Mouse (Mus musculus) MEL (cell line): ENCODE measurements at regions not wholly inside any gene's neighbourhood (a gene's known extent, or its start where the extent isn't known, plus 50 kb on each side); places are given as distances from the start of the nearest gene placed in this dataset.

Experiments used
- DNase-seq: peaks from one replicate; pipeline ENCODE4 v3.0.0; 2011; ENCODE audit warnings: low read depth, low spot score
- H3K27ac ChIP-seq: 2 replicates; pipeline ENCODE4 v1.5.1; 2012; ENCODE audit warnings: low read depth, mild to moderate bottlenecking, control low read depth, low read length, moderate library complexity; ENCODE audit not compliant: control insufficient read depth
- H3K27me3 ChIP-seq, 2 experiments: fragments of 150-350 bp in 1 of 2; sonication (generic) in 1 of 2; 2 replicates each; pipeline ENCODE4 v1.6.1; 2012; ENCODE audit warnings: low read length in 2 of 2, mild to moderate bottlenecking in 2 of 2, improper control_type of control experiment in 1 of 2, moderate library complexity in 1 of 2; ENCODE audit not compliant: insufficient read depth in 2 of 2, control insufficient read depth in 1 of 2
- H3K36me3 ChIP-seq, 2 experiments: 2 replicates each; pipeline ENCODE4 v1.6.1; 2012 to 2014; ENCODE audit warnings: low read length in 2 of 2, improper control_type of control experiment in 1 of 2, inconsistent platforms in 1 of 2, mild to moderate bottlenecking in 1 of 2; ENCODE audit not compliant: insufficient read depth in 2 of 2, control insufficient read depth in 1 of 2
- H3K4me1 ChIP-seq, 2 experiments: fragments of 150-350 bp in 1 of 2; sonication (generic) in 1 of 2; 2 replicates each; pipeline ENCODE4 v1.6.1; 2012; ENCODE audit warnings: low read length in 2 of 2, improper control_type of control experiment in 1 of 2, mild to moderate bottlenecking in 1 of 2; ENCODE audit not compliant: insufficient read depth in 2 of 2, control insufficient read depth in 1 of 2
- H3K4me3 ChIP-seq, 2 experiments: fragments of 150-350 bp in 1 of 2; sonication (generic) in 1 of 2; 2 replicates each; pipeline ENCODE4 v1.5.1; 2012; ENCODE audit warnings: low read depth in 2 of 2, low read length in 2 of 2, mild to moderate bottlenecking in 2 of 2, moderate library complexity in 2 of 2, control low read depth in 1 of 2, improper control_type of control experiment in 1 of 2; ENCODE audit not compliant: control insufficient read depth in 1 of 2, insufficient read depth in 1 of 2
- H3K79me2 ChIP-seq: 2 replicates; pipeline ENCODE4 v1.6.1; 2012; ENCODE audit warnings: mild to moderate bottlenecking, low read length, moderate library complexity; ENCODE audit not compliant: control insufficient read depth, poor library complexity, insufficient read depth
- H3K9ac ChIP-seq: 2 replicates; pipeline ENCODE4 v1.6.1; 2012; ENCODE audit warnings: low read depth, mild to moderate bottlenecking, control low read depth, low read length, moderate library complexity; ENCODE audit not compliant: control insufficient read depth, poor library complexity, severe bottlenecking
- H3K9me3 ChIP-seq: fragments of 150-350 bp; sonication (generic); replicated peaks from 2 replicates; pipeline ENCODE4 v1.6.1; 2012; ENCODE audit warnings: mild to moderate bottlenecking, low read length, improper control_type of control experiment, moderate library complexity; ENCODE audit not compliant: insufficient read depth
- BHLHE40 ChIP-seq: IDR thresholded peaks from 2 replicates; pipeline ENCODE4 v1.6.1; 2012; ENCODE audit warnings: low read depth, mild to moderate bottlenecking, inconsistent platforms, low read length, improper control_type of control experiment, borderline replicate concordance
- CHD1 ChIP-seq: IDR thresholded peaks from 2 replicates; pipeline ENCODE4 v1.6.1; 2012; ENCODE audit warnings: low read depth, mild to moderate bottlenecking, inconsistent platforms, low read length, improper control_type of control experiment
- CHD2 ChIP-seq: IDR thresholded peaks from 2 replicates; pipeline ENCODE4 v1.6.1; 2011; ENCODE audit warnings: low read length, improper control_type of control experiment
- CTCF ChIP-seq, 3 experiments: IDR thresholded peaks in 2 of 3; conservative IDR thresholded peaks in 1 of 3; 2 replicates each; pipeline ENCODE4 v1.5.1; 2011 to 2012; ENCODE audit warnings: low read length in 3 of 3, low read depth in 2 of 3, mild to moderate bottlenecking in 2 of 3, improper control_type of control experiment in 1 of 3, inconsistent platforms in 1 of 3, mixed read lengths in 1 of 3, moderate library complexity in 1 of 3; ENCODE audit not compliant: control insufficient read depth in 1 of 3, insufficient read depth in 1 of 3, poor library complexity in 1 of 3, severe bottlenecking in 1 of 3
- ELF1 ChIP-seq: IDR thresholded peaks from 2 replicates; pipeline ENCODE4 v1.6.1; 2014; ENCODE audit warnings: low read depth, mild to moderate bottlenecking, inconsistent platforms, low read length, improper control_type of control experiment, moderate library complexity
- EP300 ChIP-seq, 2 experiments: IDR thresholded peaks; 2 replicates each; pipeline ENCODE4 v1.6.1; 2011; ENCODE audit warnings: improper control_type of control experiment in 2 of 2, low read length in 2 of 2, low read depth in 1 of 2, mild to moderate bottlenecking in 1 of 2
- HCFC1 ChIP-seq: IDR thresholded peaks from 2 replicates; pipeline ENCODE4 v1.6.1; 2012; ENCODE audit warnings: low read depth, mild to moderate bottlenecking, inconsistent platforms, low read length, improper control_type of control experiment, moderate library complexity
- KAT2A ChIP-seq: conservative IDR thresholded peaks from 2 replicates; pipeline ENCODE4 v1.6.1; 2012; ENCODE audit warnings: low read depth, low read length, improper control_type of control experiment, inconsistent platforms
- MAFK ChIP-seq: IDR thresholded peaks from 2 replicates; pipeline ENCODE4 v1.6.1; 2011; ENCODE audit warnings: low read depth, mild to moderate bottlenecking, low read length, improper control_type of control experiment, borderline replicate concordance
- MAZ ChIP-seq: IDR thresholded peaks from 2 replicates; pipeline ENCODE4 v1.6.1; 2012; ENCODE audit warnings: low read depth, mild to moderate bottlenecking, inconsistent platforms, low read length, improper control_type of control experiment
- MEF2A ChIP-seq: IDR thresholded peaks from 2 replicates; pipeline ENCODE4 v1.6.1; 2014; ENCODE audit warnings: low read depth, mild to moderate bottlenecking, inconsistent platforms, low read length, improper control_type of control experiment; ENCODE audit not compliant: poor library complexity, insufficient replicate concordance, severe bottlenecking; ENCODE audit errors: extremely low read depth
- MXI1 ChIP-seq: IDR thresholded peaks from 2 replicates; pipeline ENCODE4 v1.6.1; 2011; ENCODE audit warnings: mild to moderate bottlenecking, low read depth, low read length, improper control_type of control experiment
- MYB ChIP-seq: IDR thresholded peaks from 2 replicates; pipeline ENCODE4 v1.6.1; 2011; ENCODE audit warnings: mild to moderate bottlenecking, low read depth, low read length, improper control_type of control experiment
- MYC ChIP-seq: IDR thresholded peaks from 2 replicates; pipeline ENCODE4 v1.6.1; 2011; ENCODE audit warnings: low read depth, mild to moderate bottlenecking, low read length, improper control_type of control experiment, moderate library complexity
- POLR2A ChIP-seq, 2 experiments: IDR thresholded peaks; 2 replicates each; pipeline ENCODE4 v1.6.1; 2011 to 2012; ENCODE audit warnings: low read length in 2 of 2, mild to moderate bottlenecking in 2 of 2, control low read depth in 1 of 2, improper control_type of control experiment in 1 of 2, low read depth in 1 of 2, moderate library complexity in 1 of 2; ENCODE audit not compliant: control insufficient read depth in 1 of 2, insufficient read depth in 1 of 2, poor library complexity in 1 of 2
- POLR2AphosphoS2 ChIP-seq: IDR thresholded peaks from 2 replicates; pipeline ENCODE4 v1.6.1; 2011; ENCODE audit warnings: low read length, improper control_type of control experiment
- POLR2AphosphoS5 ChIP-seq: IDR thresholded peaks from 2 replicates; pipeline ENCODE4 v1.6.1; 2012; ENCODE audit warnings: low read depth, borderline replicate concordance, mild to moderate bottlenecking, inconsistent platforms, low read length, moderate library complexity, mixed read lengths
- ZC3H11A ChIP-seq: IDR thresholded peaks from 2 replicates; pipeline ENCODE4 v1.6.1; 2012; ENCODE audit warnings: low read depth, mild to moderate bottlenecking, inconsistent platforms, low read length, improper control_type of control experiment
- ZNF384 ChIP-seq: IDR thresholded peaks from 2 replicates; pipeline ENCODE4 v1.6.1; 2012; ENCODE audit warnings: low read depth, mild to moderate bottlenecking, inconsistent platforms, low read length, improper control_type of control experiment

- Histone ChIP-seq H3K79me2 (no peaks in the 10 kb centered on the region), H3K4me3 (no peak overlapping the region), H3K27me3 (no peaks in the 10 kb centered on the region), H3K36me3 (no peaks in the 10 kb centered on the region), H3K9me3 (no peaks in the 10 kb centered on the region), H3K27ac (no peak overlapping the region), H3K4me1 (no peaks in the 10 kb centered on the region), H3K9ac (no peak overlapping the region)
- DNase-seq, result no peak
- TF ChIP-seq MYC, result no peak
- no peak for TF ChIP-seq CHD2
- TF ChIP-seq MYB, result no peak
- no peak for TF ChIP-seq ZC3H11A
- TF ChIP-seq POLR2A (IDR thresholded peaks at IDR 0.05; ENCODE audit: control insufficient read depth in 1 of 2, insufficient read depth in 1 of 2, low read depth in 1 of 2, low read length in 2 of 2, poor library complexity in 1 of 2), result no peak
- no peak for TF ChIP-seq POLR2AphosphoS2
- no peak for TF ChIP-seq POLR2AphosphoS5
- TF ChIP-seq ZNF384, result no peak
- no peak for TF ChIP-seq BHLHE40
- no peak for TF ChIP-seq EP300 (IDR thresholded peaks at IDR 0.05; ENCODE audit: low read depth in 1 of 2, low read length in 2 of 2)
- no peak for TF ChIP-seq CTCF (IDR thresholded peaks at IDR 0.05 in 2 of 3, conservative IDR thresholded peaks at IDR 0.05 in 1 of 3; ENCODE audit: control insufficient read depth in 1 of 3, insufficient read depth in 1 of 3, low read depth in 2 of 3, low read length in 3 of 3, poor library complexity in 1 of 3, severe bottlenecking in 1 of 3)
- no peak for TF ChIP-seq MEF2A
- TF ChIP-seq HCFC1, result no peak
Observed at GRCm38 (mm10) chr2:172809306-172809705, 130.8 kb downstream of the Bmp7 start.

GRCm38 (mm10) chr2:172813319-172813718 is 126.8 kb downstream of the Bmp7 start:
- Histone ChIP-seq H3K27me3 (no peaks in the 10 kb centered on the region), H3K27ac (no peak overlapping the region), H3K4me1 (no peaks in the 10 kb centered on the region), H3K4me3 (no peak overlapping the region), H3K36me3 (no peaks in the 10 kb centered on the region), H3K9ac (no peak overlapping the region), H3K9me3 (no peaks in the 10 kb centered on the region), H3K79me2 (no peaks in the 10 kb centered on the region)
- TF ChIP-seq MYC (no peak), CHD2 (no peak), MAFK (no peak), MXI1 (no peak), BHLHE40 (no peak), MAZ (no peak), POLR2AphosphoS5 (no peak), MYB (no peak)
- no peak for DNase-seq

GRCm38 (mm10) chr2:172813906-172814305 is 126.2 kb downstream of the Bmp7 start:
- no peaks in the 10 kb centered on the region for H3K27me3 ChIP-seq
- no peaks in the 10 kb centered on the region for H3K9me3 ChIP-seq
- no peaks in the 10 kb centered on the region for H3K79me2 ChIP-seq
- no peak for DNase-seq
- TF ChIP-seq KAT2A (no peak), MEF2A (no peak), CHD1 (no peak), EP300 (IDR thresholded peaks at IDR 0.05; ENCODE audit: low read depth in 1 of 2, low read length in 2 of 2) (no peak), MAFK (no peak), POLR2A (IDR thresholded peaks at IDR 0.05; ENCODE audit: control insufficient read depth in 1 of 2, insufficient read depth in 1 of 2, low read depth in 1 of 2, low read length in 2 of 2, poor library complexity in 1 of 2) (no peak), ELF1 (no peak), BHLHE40 (no peak), ZC3H11A (no peak)
- H3K36me3 ChIP-seq, result no peaks in the 10 kb centered on the region
- H3K9ac ChIP-seq, result no peak overlapping the region
- H3K4me1 ChIP-seq, result no peaks in the 10 kb centered on the region
- no peak overlapping the region for H3K27ac ChIP-seq
- no peak overlapping the region for H3K4me3 ChIP-seq
